Mouse (Mus musculus): ENCODE results near the gene Scarf1. TPM values are rescaled to one million over a fixed set of nuclear protein-coding genes. Genes with fewer than 3 reads are reported as not detected.

Scarf1 gene
- polyA plus RNA-seq, 1 experiment: 13.3 TPM

DNA sequence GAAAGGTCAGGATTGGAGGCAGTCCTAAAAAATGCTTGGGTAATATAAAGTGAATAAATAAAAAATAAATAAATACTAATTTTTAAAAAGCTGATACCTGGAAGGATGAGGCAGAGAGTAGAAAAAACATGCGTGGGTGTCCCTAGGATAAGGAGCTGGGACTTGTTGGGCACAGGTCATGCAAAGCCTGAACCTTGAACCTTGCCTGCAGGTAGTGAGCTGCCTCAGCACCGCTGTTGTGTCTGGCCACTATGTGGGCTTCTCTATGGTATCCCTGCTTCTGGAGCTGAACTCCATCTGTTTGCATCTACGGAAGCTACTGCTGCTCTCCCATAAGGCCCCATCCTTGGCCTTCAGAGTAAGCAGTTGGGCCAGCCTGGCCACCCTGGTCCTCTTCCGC, 44.1 kb upstream of the Scarf1 start:
- no peak overlapping the region for H3K4me3 ChIP-seq (ENCODE audit: insufficient read depth, low read depth, low read length)
- no peak overlapping the region for H3K27ac ChIP-seq (ENCODE audit: insufficient read depth, low read depth, low read length)
- peaks cover 20% of the 10 kb centered on the region; the same call in 1 of the 2 replicates for H3K4me1 ChIP-seq (ENCODE audit: control insufficient read depth, insufficient read depth, low read length)
- no peaks in the 10 kb centered on the region for H3K27me3 ChIP-seq (replicated peaks; ENCODE audit: control insufficient read depth, insufficient read depth, low read length)
- peak; percentile 55 for DNase-seq
- peaks cover 16% of the 10 kb centered on the region for H3K36me3 ChIP-seq (ENCODE audit: control insufficient read depth, insufficient read depth, low read length)
- 73% methylated on average over 4 of the region's 4 CpGs for WGBS
- TF ChIP-seq POLR2A (IDR thresholded peaks at IDR 0.05; ENCODE audit: low read depth, low read length): no peak
- no peak for TF ChIP-seq CTCF (conservative IDR thresholded peaks at IDR 0.05; ENCODE audit: insufficient read depth, insufficient read length, low read depth, low read length)

DNA sequence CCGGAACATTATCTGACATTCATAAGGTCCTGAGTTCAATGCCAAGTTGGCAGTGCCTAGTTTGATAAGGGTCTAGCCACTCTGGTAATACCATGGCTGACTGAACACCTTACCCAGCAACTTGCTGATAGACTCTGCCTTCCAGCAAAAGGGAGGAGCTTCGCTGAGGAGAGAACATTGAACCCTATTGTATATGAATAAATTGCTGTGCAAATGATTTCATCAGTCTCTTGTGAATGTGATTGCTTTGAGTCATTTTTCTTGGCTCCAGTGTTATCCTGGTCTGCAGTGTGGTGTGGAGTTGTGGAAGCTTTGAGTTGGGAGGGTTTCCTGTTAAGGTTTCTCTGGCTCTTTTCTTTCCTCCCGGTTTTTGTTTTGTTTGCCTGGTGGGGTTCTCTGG, 42.7 kb upstream of the Scarf1 start:
- H3K27me3 ChIP-seq (replicated peaks; ENCODE audit: control insufficient read depth, insufficient read depth, low read length): no peaks in the 10 kb centered on the region
- no peak overlapping the region for H3K27ac ChIP-seq (ENCODE audit: insufficient read depth, low read depth, low read length)
- H3K36me3 ChIP-seq (ENCODE audit: control insufficient read depth, insufficient read depth, low read length): peaks cover 6% of the 10 kb centered on the region; the same call in 1 of the 2 replicates
- TF ChIP-seq POLR2A (IDR thresholded peaks at IDR 0.05; ENCODE audit: low read depth, low read length): no peak
- WGBS: 86% methylated on average over 3 of the region's 3 CpGs
- no peak for DNase-seq
- no peak overlapping the region for H3K4me3 ChIP-seq (ENCODE audit: insufficient read depth, low read depth, low read length)
- H3K4me1 ChIP-seq (ENCODE audit: control insufficient read depth, insufficient read depth, low read length): peaks cover 13% of the 10 kb centered on the region; the same call in 1 of the 2 replicates

DNA sequence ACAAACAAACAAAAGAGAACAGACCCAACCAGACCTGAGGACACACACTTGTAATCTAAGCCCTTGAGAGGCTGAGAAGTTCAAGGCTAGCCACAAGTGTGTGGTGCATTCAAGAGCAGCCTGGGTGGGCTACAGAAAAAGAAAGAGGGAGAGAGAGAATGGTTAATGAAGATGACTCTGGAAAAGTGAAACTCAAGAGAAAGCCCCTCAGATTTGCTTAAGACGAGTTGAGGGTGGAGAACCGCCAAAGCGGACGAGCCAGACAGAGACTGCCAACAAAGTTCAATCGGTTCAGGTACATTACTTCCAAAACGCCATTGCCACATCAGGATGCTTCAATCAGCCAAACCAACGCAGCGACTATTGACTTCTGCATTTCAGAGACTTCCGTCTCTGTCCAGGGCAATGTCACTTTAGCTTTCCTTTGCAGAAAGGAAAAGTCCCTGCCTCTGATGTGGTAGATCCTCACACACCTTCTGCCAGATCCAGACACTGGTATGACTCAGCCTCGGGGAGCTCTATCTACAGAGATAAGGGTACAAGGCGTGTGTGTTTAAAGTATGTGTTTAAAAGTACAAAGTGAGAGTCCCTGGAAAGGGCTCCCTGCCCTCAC, 40.8 kb upstream of the Scarf1 start:
- Histone ChIP-seq H3K36me3 (ENCODE audit: control insufficient read depth, insufficient read depth, low read length) (no peaks in the 10 kb centered on the region), H3K27ac (ENCODE audit: insufficient read depth, low read depth, low read length) (no peak overlapping the region), H3K27me3 (replicated peaks; ENCODE audit: control insufficient read depth, insufficient read depth, low read length) (no peaks in the 10 kb centered on the region), H3K4me1 (ENCODE audit: control insufficient read depth, insufficient read depth, low read length) (peaks cover 10% of the 10 kb centered on the region; the same call in 1 of the 2 replicates), H3K4me3 (ENCODE audit: insufficient read depth, low read depth, low read length) (no peak overlapping the region)
- TF ChIP-seq POLR2A (IDR thresholded peaks at IDR 0.05; ENCODE audit: low read depth, low read length) (no peak), CTCF (conservative IDR thresholded peaks at IDR 0.05; ENCODE audit: insufficient read depth, insufficient read length, low read depth, low read length) (no peak)
- WGBS: 78% methylated on average over 11 of the region's 11 CpGs
- DNase-seq: no peak

DNA sequence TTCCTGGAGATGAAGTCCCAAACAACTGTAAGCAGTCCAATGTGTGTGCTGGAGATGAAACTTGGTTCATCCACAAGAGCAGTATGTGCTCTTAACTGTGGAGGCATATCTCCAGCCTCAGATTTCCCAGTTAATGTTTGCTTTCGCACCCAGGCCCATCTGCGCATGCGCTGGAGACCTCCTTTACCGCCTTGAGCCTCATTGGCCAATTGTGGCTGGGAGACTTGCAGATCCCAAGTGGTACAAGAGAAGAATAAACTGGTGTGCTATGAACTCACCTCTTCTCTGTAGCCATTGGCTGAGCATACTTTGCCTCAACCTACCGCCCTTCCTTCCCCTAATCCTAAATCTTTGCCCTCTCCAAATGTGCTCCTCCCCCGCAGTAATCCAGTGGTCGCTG, 40.0 kb upstream of the Scarf1 start:
- Histone ChIP-seq H3K27ac (ENCODE audit: insufficient read depth, low read depth, low read length) (no peak overlapping the region), H3K4me3 (ENCODE audit: insufficient read depth, low read depth, low read length) (no peak overlapping the region), H3K36me3 (ENCODE audit: control insufficient read depth, insufficient read depth, low read length) (no peaks in the 10 kb centered on the region), H3K27me3 (replicated peaks; ENCODE audit: control insufficient read depth, insufficient read depth, low read length) (no peaks in the 10 kb centered on the region), H3K4me1 (ENCODE audit: control insufficient read depth, insufficient read depth, low read length) (0 out of 2 replicates have a peak, but pooled peaks cover 5% of the 10 kb centered on the region)
- no peak for DNase-seq
- 75% methylated on average over 7 of the region's 7 CpGs for WGBS
- TF ChIP-seq POLR2A (IDR thresholded peaks at IDR 0.05; ENCODE audit: low read depth, low read length) (no peak), CTCF (conservative IDR thresholded peaks at IDR 0.05; ENCODE audit: insufficient read depth, insufficient read length, low read depth, low read length) (no peak)

DNA sequence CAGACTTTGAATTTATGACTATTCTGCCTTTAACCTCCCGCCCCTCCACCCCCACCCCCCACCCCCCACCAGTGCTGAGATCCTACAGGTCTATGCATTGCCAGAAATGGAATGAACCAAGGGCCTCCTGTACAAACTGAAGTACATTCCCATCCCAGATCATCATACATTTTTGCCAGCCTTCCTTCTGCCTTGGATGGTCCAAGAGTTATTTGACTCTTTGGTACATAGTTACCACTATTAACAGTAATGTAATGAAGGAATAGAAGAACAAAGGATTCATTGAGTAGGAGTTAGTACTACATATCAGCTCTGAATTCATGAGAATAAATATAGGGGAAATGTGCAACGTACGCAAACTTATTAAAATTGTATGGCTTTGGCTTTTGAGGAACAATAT, 27.1 kb upstream of the Scarf1 start:
- TF ChIP-seq POLR2A (IDR thresholded peaks at IDR 0.05; ENCODE audit: low read depth, low read length): no peak
- no peak for TF ChIP-seq CTCF (conservative IDR thresholded peaks at IDR 0.05; ENCODE audit: insufficient read depth, insufficient read length, low read depth, low read length)
- no peaks in the 10 kb centered on the region for H3K36me3 ChIP-seq (ENCODE audit: control insufficient read depth, insufficient read depth, low read length)
- H3K4me3 ChIP-seq (ENCODE audit: insufficient read depth, low read depth, low read length): no peak overlapping the region
- 10% methylated on average over 3 of the region's 3 CpGs for WGBS
- no peak for DNase-seq
- H3K4me1 ChIP-seq (ENCODE audit: control insufficient read depth, insufficient read depth, low read length): peaks cover 7% of the 10 kb centered on the region; the same call in 1 of the 2 replicates
- no peak overlapping the region for H3K27ac ChIP-seq (ENCODE audit: insufficient read depth, low read depth, low read length)
- H3K27me3 ChIP-seq (replicated peaks; ENCODE audit: control insufficient read depth, insufficient read depth, low read length): no peaks in the 10 kb centered on the region

DNA sequence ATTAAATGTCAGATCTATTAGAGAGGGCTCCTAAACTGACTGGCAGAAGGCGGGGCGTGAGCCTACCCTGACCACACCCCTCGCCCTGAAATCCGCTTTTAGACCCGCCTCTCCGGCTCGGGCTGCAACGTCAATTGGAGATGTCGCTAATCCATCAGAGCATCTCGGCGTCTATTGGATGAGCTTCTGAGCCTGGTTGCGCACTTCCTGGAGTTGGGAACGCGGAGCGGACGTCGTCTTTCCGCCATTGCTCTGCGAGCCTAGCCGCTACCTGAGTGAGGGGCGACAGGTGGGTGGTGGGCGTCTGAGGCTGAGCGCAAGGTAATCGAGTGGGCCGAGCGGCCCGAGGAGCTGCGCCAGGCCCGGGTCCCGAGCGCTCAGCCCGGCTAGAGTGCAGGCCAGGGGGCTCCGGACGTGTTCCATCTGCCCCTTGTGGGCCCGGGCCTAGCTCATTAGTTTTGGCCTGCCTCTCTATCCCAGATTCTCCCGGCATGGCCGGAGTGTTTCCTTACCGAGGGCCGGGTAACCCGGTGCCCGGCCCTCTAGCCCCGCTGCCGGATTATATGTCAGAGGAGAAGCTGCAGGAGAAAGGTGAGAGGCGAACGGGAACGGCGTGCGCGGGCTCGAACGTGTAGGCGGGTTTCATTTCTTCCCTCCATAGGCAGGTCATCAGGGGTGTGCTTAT, 26.6 kb upstream of the Scarf1 start, which contains the start of gene Prpf8:
Gene Prpf8, plus strand, starts transcription at position 216 of the 685 bp plus-strand sequence.
- H3K27ac ChIP-seq (ENCODE audit: insufficient read depth, low read depth, low read length): peak within 1 kb of the TSS; percentile 45

DNA sequence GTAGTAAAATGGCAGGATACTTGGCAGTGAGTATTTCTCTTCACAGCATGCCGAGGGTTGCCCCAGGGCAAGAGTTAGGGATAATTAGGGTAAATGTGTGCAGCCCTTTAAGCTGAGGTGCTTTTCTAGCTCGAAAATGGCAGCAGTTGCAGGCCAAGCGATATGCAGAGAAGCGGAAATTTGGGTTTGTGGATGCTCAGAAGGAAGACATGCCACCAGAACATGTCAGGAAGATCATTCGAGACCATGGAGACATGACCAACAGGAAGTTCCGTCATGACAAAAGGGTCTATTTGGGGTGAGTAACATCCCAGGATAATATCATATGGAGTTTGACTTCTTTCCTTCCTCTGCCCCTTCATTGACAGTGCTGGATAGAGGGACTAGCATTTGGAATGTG, 25.8 kb upstream of the Scarf1 start:
- H3K4me3 ChIP-seq (ENCODE audit: insufficient read depth, low read depth, low read length): peak overlapping the region; percentile 55
- no peak for DNase-seq
- no peaks in the 10 kb centered on the region for H3K27me3 ChIP-seq (replicated peaks; ENCODE audit: control insufficient read depth, insufficient read depth, low read length)
- TF ChIP-seq POLR2A (IDR thresholded peaks at IDR 0.05; ENCODE audit: low read depth, low read length) (no peak), CTCF (conservative IDR thresholded peaks at IDR 0.05; ENCODE audit: insufficient read depth, insufficient read length, low read depth, low read length) (no peak)
- peaks cover 7% of the 10 kb centered on the region; the same call in 1 of the 2 replicates for H3K4me1 ChIP-seq (ENCODE audit: control insufficient read depth, insufficient read depth, low read length)
- WGBS: 14% methylated on average over 6 of the region's 6 CpGs
- H3K27ac ChIP-seq (ENCODE audit: insufficient read depth, low read depth, low read length): no peak overlapping the region
- peaks cover 1% of the 10 kb centered on the region; the same call in 1 of the 2 replicates for H3K36me3 ChIP-seq (ENCODE audit: control insufficient read depth, insufficient read depth, low read length)

More for the DNA sequence above, 26.6 kb upstream of the Scarf1 start, which contains the start of gene Prpf8:
- H3K4me1 ChIP-seq (ENCODE audit: control insufficient read depth, insufficient read depth, low read length): peaks cover 7% of the 10 kb centered on the region; the same call in 1 of the 2 replicates
- no peaks in the 10 kb centered on the region for H3K27me3 ChIP-seq (replicated peaks; ENCODE audit: control insufficient read depth, insufficient read depth, low read length)
- WGBS: under 1% methylated on average over 52 of the region's 52 CpGs
- H3K4me3 ChIP-seq (ENCODE audit: insufficient read depth, low read depth, low read length): peak within 1 kb of the TSS; percentile 55
- TF ChIP-seq CTCF (conservative IDR thresholded peaks at IDR 0.05; ENCODE audit: insufficient read depth, insufficient read length, low read depth, low read length) (no peak), POLR2A (IDR thresholded peaks at IDR 0.05; ENCODE audit: low read depth, low read length) (peak; percentile 70)
- DNase-seq: peak; percentile 99
- H3K36me3 ChIP-seq (ENCODE audit: control insufficient read depth, insufficient read depth, low read length): no peaks in the 10 kb centered on the region

All from kidney, adult 2 months (tissue).